Mouse (Mus musculus) gastrocnemius, postnatal 4 days (tissue): Measurements from ENCODE around the gene Agap2. TPM values are rescaled to one million over a fixed set of nuclear protein-coding genes. Genes with fewer than 3 reads are reported as not detected.
"Not testable (repeated sequence)": the region's sequence is repeated elsewhere in the genome, so short reads cannot be mapped to it uniquely, and the experiment has no call there.

Experiments
- DNase-seq, 2 experiments: peaks; one replicate each; pipeline ENCODE4 v3.0.0; 2021 to 2022; ENCODE audit warnings: low spot score in 2 of 2, mixed read lengths in 2 of 2
- total RNA-seq, 2 experiments: library from RNA; stranded (reverse); gene quantifications; 2 replicates each; pipeline ENCODE4 v1.2.3; 2021

Gene Agap2
- total RNA-seq, 2 experiments from 2014 or later = 1.7 to 2.6 TPM

GRCm38 (mm10) chr10:127059174-127059967 is 15.7 kb upstream of the Agap2 start:
- DNase-seq = no peak

- no peak for DNase-seq
Observed at GRCm38 (mm10) chr10:127059968-127060916, 14.8 kb upstream of the Agap2 start, which contains the start of gene March9. Gene March9, minus strand, starts transcription at chr10:127060184.

- DNase-seq = no peak
Observed at GRCm38 (mm10) chr10:127061085-127061484, 14.0 kb upstream of the Agap2 start.

- no peak for DNase-seq
Observed at GRCm38 (mm10) chr10:127061513-127061912, 13.6 kb upstream of the Agap2 start.

- not testable (repeated sequence) for DNase-seq
Observed at GRCm38 (mm10) chr10:127062101-127062500, 13.0 kb upstream of the Agap2 start.

- no peak for DNase-seq
Observed at GRCm38 (mm10) chr10:127062503-127062902, 12.6 kb upstream of the Agap2 start.

- peak; percentile 99 for DNase-seq
Observed at GRCm38 (mm10) chr10:127063239-127063872, 11.7 kb upstream of the Agap2 start, which contains the start of gene Cdk4. Gene Cdk4, plus strand, starts transcription at chr10:127063534.

- DNase-seq = no peak
Observed at GRCm38 (mm10) chr10:127063913-127064870, 10.9 kb upstream of the Agap2 start.

- no peak for DNase-seq
Observed at GRCm38 (mm10) chr10:127065981-127066380, 9.1 kb upstream of the Agap2 start.

- DNase-seq = no peak
Observed at GRCm38 (mm10) chr10:127066519-127067018, 8.5 kb upstream of the Agap2 start.

GRCm38 (mm10) chr10:127068360-127069038 is 6.6 kb upstream of the Agap2 start:
- DNase-seq = no peak

GRCm38 (mm10) chr10:127069281-127070189 is 5.5 kb upstream of the Agap2 start:
- no peak for DNase-seq

GRCm38 (mm10) chr10:127070190-127071121 is 4.6 kb upstream of the Agap2 start, which contains the start of gene Tspan31:
Gene Tspan31, minus strand, starts transcription at chr10:127070264.
- peak; percentile 58 to 84 for DNase-seq

- DNase-seq = no peak
Observed at GRCm38 (mm10) chr10:127071203-127071602, 3.9 kb upstream of the Agap2 start.

GRCm38 (mm10) chr10:127072270-127072669 is 2.8 kb upstream of the Agap2 start:
- DNase-seq = not testable (repeated sequence)

- not testable (repeated sequence) for DNase-seq
Observed at GRCm38 (mm10) chr10:127072969-127073368, 2.1 kb upstream of the Agap2 start.

GRCm38 (mm10) chr10:127073981-127074380 is 1.1 kb upstream of the Agap2 start:
- DNase-seq = no peak
